Mouse (Mus musculus) lung, postnatal 0 days (tissue): Measurements from ENCODE around the gene Grpr.

ENCODE experiments used
- CTCF ChIP-seq: IDR thresholded peaks from 2 replicates; pipeline ENCODE4 v1.5.1; 2016; ENCODE audit warnings: antibody characterized with exemption, mild to moderate bottlenecking
- EP300 ChIP-seq: IDR thresholded peaks from 2 replicates; pipeline ENCODE4 v1.6.1; 2016; ENCODE audit warnings: antibody characterized with exemption, mild to moderate bottlenecking, control low read depth

GRCm38 (mm10) chrX:163532836-163533235, 16.6 kb downstream of the Grpr start:
- no peak for TF ChIP-seq EP300
- no peak for TF ChIP-seq CTCF
